Mouse (Mus musculus) forebrain, embryonic 14.5 days (tissue): ENCODE results near the gene 1110051M20Rik. TPM values are rescaled to one million over a fixed set of nuclear protein-coding genes. Genes with fewer than 3 reads are reported as not detected.
A peak's percentile ranks its signal among the peaks of the same experiment; 100 is the strongest.

ENCODE experiments used
- ATAC-seq: fragments of 200-750 bp; cut with Nextera tagmentation; 2 replicates; pipeline ENCODE4 v1.8.0; 2017; ENCODE audit warnings: mild to moderate bottlenecking, moderate library complexity
- DNase-seq: peaks from one replicate; pipeline ENCODE4 v3.0.0-alpha.2; 2015; ENCODE audit warnings: low spot score
- H3K27ac ChIP-seq: fragments of 300-500 bp; sonication (generic); 2 replicates; pipeline ENCODE4 v1.5.1; 2014; ENCODE audit warnings: low read depth, mild to moderate bottlenecking, control low read depth, low read length, moderate library complexity
- H3K27me3 ChIP-seq: fragments of 300-500 bp; sonication (generic); replicated peaks from 2 replicates; pipeline ENCODE4 v1.6.1; 2014; ENCODE audit warnings: low read length, control low read depth, mixed read lengths; ENCODE audit not compliant: control insufficient read depth, insufficient read depth
- H3K36me3 ChIP-seq: fragments of 300-500 bp; sonication (generic); 2 replicates; pipeline ENCODE4 v1.6.1; 2014; ENCODE audit warnings: low read length, control low read depth; ENCODE audit not compliant: control insufficient read depth, insufficient read depth
- H3K4me1 ChIP-seq: fragments of 300-500 bp; sonication (generic); 2 replicates; pipeline ENCODE4 v1.6.1; 2014; ENCODE audit warnings: antibody characterized with exemption, low read length, control low read depth; ENCODE audit not compliant: control insufficient read depth, insufficient read depth
- H3K4me2 ChIP-seq: fragments of 300-500 bp; sonication (generic); 2 replicates; pipeline ENCODE4 v1.6.1; 2014; ENCODE audit warnings: mild to moderate bottlenecking, control low read depth, low read length
- H3K4me3 ChIP-seq: fragments of 300-500 bp; sonication (generic); 2 replicates; pipeline ENCODE4 v1.5.1; 2014; ENCODE audit warnings: low read depth, low read length, control low read depth
- H3K9ac ChIP-seq: fragments of 300-500 bp; sonication (generic); 2 replicates; pipeline ENCODE4 v1.6.1; 2014; ENCODE audit warnings: mild to moderate bottlenecking, low read length, control low read depth, moderate library complexity
- H3K9me3 ChIP-seq: fragments of 300-500 bp; sonication (generic); replicated peaks from 2 replicates; pipeline ENCODE4 v1.6.1; 2016; ENCODE audit warnings: low read length, control low read depth, mixed read lengths; ENCODE audit not compliant: control insufficient read depth
- WGBS: fragments of 180-500 bp; shearing (Covaris S2); extraction: QIAGEN DNeasy Blood & Tissue Kit; methylation state at CpG from one replicate; pipeline ENCODE4 v1.1.7; 2014; 5-methylcytosine and 5-hydroxymethylcytosine counted together
- polyA plus RNA-seq: library from polyadenylated mRNA; unstranded; fragments of >200 nt; fragmentation: Nextera tagmentation; extraction: Ambion mirVana; gene quantifications from 2 replicates; pipeline ENCODE4 v1.2.1, GENCODE M21; 2014

The 1110051M20Rik gene
- polyA plus RNA-seq, 1 experiment from 2014 or later = 170 TPM

DNA sequence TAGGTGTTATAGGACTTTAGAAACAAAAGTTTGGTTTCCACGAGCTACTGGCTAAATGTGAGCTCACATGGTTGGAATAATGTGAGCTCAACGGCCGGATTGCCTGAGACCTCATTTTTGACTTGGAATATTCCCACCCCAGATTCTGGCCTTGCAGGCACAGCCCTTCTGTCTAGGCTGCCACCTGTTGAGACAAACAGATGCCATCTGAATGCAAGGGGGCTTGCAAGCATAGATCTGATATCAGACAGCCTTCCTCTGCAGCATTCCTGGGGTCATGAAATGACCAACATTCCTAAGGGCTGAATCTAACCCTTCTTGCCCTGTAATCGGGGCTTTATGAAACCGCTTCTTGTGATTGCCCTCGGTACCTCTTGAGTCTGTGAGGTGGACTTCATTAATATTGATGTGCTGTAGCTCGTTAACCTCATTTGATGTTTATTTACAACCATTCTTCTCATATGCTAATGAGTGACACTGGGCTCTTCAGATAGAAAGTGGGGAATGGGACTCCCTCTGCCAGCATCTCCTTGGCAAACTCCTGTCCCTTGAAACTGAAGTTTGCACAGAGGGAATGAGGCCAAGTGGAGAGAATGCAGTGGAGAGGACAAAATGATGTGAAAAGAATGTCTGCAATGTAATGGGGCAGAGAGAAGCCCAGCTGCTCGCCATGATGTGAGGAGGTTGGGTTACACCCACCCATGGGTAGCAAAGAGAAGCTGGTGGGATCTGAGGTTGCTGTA lies 114.3 kb downstream of the 1110051M20Rik start:
- 8% methylated on average over 8 of the region's 8 CpGs for WGBS
- ATAC-seq (peak; percentile 40), DNase-seq (peak; percentile 77)
- Histone ChIP-seq H3K4me1 (peaks cover 32% of the 10 kb centered on the region), H3K27me3 (no peaks in the 10 kb centered on the region), H3K9ac (no peak overlapping the region), H3K9me3 (no peaks in the 10 kb centered on the region), H3K4me3 (no peak overlapping the region), H3K27ac (peak overlapping the region; percentile 71), H3K4me2 (no peak overlapping the region), H3K36me3 (no peaks in the 10 kb centered on the region)

DNA sequence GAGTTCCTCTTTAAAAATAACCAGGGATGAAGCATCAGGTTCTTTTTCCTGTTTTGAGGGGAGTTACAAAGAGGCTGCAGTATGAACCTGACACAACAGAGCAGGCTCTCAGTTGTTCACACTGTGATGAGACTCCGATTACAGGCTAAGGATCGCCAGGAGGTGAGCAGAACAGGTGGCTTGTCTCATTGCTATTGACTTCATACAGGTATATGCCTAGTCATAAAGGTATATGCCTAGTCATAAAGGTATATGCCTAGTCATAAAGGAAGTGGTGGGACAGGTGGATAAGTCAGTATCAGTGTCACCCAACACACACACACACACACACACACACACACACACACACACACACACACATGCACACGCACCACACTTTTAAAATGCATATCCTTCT lies 115.8 kb downstream of the 1110051M20Rik start:
- Histone ChIP-seq H3K4me1 (peaks cover 42% of the 10 kb centered on the region), H3K4me3 (no peak overlapping the region), H3K9ac (peak overlapping the region; percentile 22; the same call in 1 of the 2 replicates), H3K36me3 (no peaks in the 10 kb centered on the region), H3K27me3 (no peaks in the 10 kb centered on the region), H3K9me3 (no peaks in the 10 kb centered on the region), H3K4me2 (no peak overlapping the region; the same call in 1 of the 2 replicates), H3K27ac (peak overlapping the region; percentile 82)
- DNase-seq (no peak), ATAC-seq (no peak)
- 80% methylated on average over 3 of the region's 3 CpGs for WGBS

DNA sequence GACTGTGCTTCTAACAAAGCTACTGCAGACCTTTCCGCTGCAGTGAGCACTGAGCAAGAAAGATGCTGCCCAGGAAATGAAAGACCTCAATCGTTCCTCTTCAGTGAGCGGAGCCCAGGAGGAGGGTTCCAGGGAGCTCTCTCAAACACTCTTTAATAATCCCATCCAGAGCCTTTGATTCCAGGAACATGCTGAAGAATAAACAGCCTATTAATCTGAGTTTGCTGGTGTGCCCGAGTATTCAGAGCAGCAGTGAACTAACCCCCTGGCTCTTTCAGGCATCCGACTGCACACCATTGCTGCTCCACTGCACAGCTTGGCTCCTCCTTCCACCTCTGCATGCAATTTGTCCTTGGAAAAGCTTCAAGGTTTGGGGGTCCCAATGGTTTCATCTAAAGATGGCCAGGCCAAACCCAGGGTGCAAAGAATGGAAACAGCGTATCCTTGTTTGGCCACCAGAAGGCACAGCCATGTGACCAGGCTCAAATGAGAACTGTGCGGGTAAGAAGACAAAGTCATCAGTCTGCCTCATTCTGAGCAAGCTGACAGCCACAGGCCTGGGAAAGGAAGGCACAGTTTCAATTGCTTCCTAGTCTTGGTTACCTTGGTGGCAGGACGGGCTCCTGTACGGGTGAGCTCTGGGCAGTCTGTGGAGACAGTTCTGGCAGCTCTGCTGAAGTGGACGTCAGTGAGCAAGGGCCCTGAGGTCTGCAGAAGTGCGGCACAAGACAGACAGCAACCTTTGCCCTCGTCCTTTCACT lies 116.4 kb downstream of the 1110051M20Rik start:
- no peak overlapping the region for H3K4me3 ChIP-seq
- 11% methylated on average over 12 of the region's 12 CpGs for WGBS
- peak overlapping the region; percentile 82 for H3K27ac ChIP-seq
- no peaks in the 10 kb centered on the region for H3K36me3 ChIP-seq
- peak; percentile 87 for DNase-seq
- no peak overlapping the region; the same call in 1 of the 2 replicates for H3K4me2 ChIP-seq
- H3K4me1 ChIP-seq = peaks cover 42% of the 10 kb centered on the region
- ATAC-seq = peak; percentile 74
- no peaks in the 10 kb centered on the region for H3K9me3 ChIP-seq
- H3K27me3 ChIP-seq = no peaks in the 10 kb centered on the region
- H3K9ac ChIP-seq = peak overlapping the region; percentile 22; the same call in 1 of the 2 replicates

DNA sequence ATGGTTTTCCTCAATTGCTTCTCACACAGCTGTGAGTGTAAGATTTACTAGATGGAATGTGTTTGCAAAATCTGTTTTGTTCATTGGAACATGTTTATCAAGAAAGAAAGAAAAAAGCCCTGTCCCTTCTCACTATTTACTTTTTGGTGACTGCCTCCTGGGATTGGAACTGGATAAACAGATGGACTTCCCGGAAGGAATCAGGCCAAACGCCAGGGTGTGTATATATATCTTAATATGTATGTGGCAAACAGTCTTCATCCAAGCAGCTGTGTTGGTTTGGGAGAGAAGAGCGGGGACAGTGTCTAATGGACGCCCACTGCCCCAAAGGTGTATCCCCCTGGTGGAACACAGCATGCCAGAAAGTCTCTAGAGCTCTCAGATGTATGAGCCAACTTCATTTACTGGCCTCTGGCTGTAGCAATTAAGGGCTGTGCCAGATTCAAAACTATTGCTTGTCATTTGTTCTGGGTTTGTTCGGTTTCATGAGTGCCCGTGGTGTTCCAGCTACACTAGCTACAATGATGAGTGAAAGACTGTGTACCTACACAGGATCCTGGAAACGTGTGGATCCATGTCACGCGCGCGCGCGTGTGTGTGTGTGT lies 117.7 kb downstream of the 1110051M20Rik start:
- Histone ChIP-seq H3K9me3 (no peaks in the 10 kb centered on the region), H3K27me3 (no peaks in the 10 kb centered on the region), H3K4me3 (no peak overlapping the region), H3K36me3 (no peaks in the 10 kb centered on the region), H3K4me2 (no peak overlapping the region), H3K4me1 (peaks cover 39% of the 10 kb centered on the region), H3K27ac (peak overlapping the region; percentile 82), H3K9ac (no peak overlapping the region)
- ATAC-seq = no peak
- peak; percentile 58 for DNase-seq
- 64% methylated on average over 13 of the region's 13 CpGs for WGBS

DNA sequence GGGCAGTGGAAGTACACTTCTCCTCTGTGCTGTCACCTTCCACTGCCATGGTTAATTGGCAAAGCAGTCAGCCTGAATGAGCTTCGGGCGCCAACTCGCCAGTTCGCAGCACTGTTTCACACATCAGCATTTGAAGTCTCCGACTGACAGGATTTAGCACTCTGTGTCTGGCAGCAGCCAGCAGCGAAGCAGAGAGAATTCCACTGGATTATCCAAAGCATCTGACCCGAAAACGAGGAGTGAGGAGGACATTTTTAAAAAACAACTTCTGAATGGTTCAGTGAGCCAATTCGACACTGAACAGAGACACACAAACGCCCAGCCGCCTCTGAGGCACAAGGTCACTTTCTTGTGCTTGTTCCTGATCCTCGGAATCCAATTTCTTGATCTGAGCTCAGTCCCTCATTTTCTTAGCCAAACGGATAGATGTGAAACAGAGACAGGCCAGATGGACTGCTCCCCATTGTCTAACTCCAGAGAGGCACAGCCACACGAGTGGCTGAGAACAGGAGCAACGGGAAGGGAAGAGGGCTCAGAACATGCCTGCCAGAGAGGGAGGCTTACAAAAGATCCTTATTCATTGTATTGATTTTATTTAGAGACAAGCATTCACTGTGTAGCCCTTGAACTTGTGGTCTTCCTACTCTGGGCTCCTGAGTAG lies 119.6 kb downstream of the 1110051M20Rik start:
- ATAC-seq (peak; percentile 60), DNase-seq (peak; percentile 88)
- Histone ChIP-seq H3K9me3 (no peaks in the 10 kb centered on the region), H3K36me3 (no peaks in the 10 kb centered on the region), H3K4me3 (no peak overlapping the region), H3K4me2 (peak overlapping the region; percentile 33), H3K9ac (peak overlapping the region; percentile 1; the same call in 1 of the 2 replicates), H3K27ac (peak overlapping the region; percentile 73), H3K27me3 (no peaks in the 10 kb centered on the region), H3K4me1 (peaks cover 26% of the 10 kb centered on the region)
- WGBS = 19% methylated on average over 15 of the region's 15 CpGs

DNA sequence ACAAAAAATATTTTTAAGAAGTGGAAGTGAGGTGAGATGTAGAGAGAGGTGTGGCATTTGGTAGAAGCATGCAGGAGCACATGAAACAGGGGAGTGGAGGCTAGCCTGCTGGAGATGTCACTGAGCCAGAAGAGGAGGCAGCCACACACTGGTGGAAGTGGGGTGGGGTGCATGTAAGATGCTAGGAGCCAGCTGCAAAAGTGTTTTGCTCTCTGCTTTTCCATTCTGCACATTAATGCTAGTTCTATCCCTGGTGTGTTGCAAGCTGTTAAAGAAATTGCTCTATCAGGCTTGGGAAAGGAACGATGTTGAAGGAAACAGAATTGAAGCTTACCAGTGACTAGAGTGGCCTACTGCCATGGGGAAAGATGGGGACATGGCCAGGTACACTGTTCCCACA lies 120.2 kb downstream of the 1110051M20Rik start:
- Histone ChIP-seq H3K27ac (peak overlapping the region; percentile 73), H3K9ac (no peak overlapping the region), H3K9me3 (no peaks in the 10 kb centered on the region), H3K27me3 (no peaks in the 10 kb centered on the region), H3K4me1 (peaks cover 20% of the 10 kb centered on the region), H3K4me2 (peak overlapping the region; percentile 33), H3K36me3 (no peaks in the 10 kb centered on the region), H3K4me3 (no peak overlapping the region)
- ATAC-seq (no peak), DNase-seq (no peak)
- 38% methylated on average over 1 of the region's 1 CpGs for WGBS

DNA sequence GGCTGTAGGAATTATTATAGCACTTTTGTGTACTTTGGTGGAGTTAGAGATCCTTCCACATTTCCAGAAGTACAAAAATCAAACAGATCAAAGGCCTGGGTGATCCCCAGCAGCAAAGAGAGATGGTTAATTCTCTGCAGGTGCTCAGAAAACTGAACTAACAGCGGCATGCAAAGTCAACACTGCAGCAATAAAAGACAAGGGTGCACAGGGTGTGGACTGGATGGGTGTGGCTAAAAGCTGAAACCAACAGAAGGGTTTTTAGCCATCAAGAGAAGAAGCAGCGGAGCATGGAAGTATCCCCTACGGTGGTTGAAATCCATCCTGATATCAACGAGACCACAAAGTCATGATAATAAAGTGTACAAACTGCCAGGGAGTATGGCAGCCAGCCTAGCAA lies 122.0 kb downstream of the 1110051M20Rik start:
- no peak for DNase-seq
- WGBS = 85% methylated on average over 4 of the region's 4 CpGs
- peaks cover 14% of the 10 kb centered on the region for H3K4me1 ChIP-seq
- no peaks in the 10 kb centered on the region for H3K9me3 ChIP-seq
- no peak overlapping the region for H3K9ac ChIP-seq
- H3K4me3 ChIP-seq = no peak overlapping the region
- no peak overlapping the region for H3K4me2 ChIP-seq
- no peaks in the 10 kb centered on the region for H3K27me3 ChIP-seq
- no peak for ATAC-seq
- no peak overlapping the region for H3K27ac ChIP-seq
- H3K36me3 ChIP-seq = no peaks in the 10 kb centered on the region

DNA sequence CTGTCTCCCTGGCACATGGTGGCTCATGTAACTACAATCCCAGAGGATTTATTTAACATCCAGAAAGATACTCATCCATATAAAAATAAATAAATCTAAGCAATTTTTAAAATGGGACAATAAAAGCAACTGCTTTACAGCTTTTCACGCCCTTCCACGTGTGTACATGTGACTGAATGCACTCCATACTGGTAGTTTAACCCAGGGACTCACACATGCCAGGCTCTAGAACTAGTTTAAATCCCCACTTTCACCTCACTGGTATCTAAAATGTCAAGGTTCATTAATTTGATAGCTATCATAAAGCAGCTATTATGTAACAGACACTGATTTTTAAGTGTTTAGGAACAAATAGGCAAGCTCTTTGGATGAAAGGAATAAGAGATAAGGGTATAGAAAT lies 122.6 kb downstream of the 1110051M20Rik start:
- DNase-seq (no peak), ATAC-seq (no peak)
- H3K9me3 ChIP-seq = no peaks in the 10 kb centered on the region
- H3K4me3 ChIP-seq = no peak overlapping the region
- no peaks in the 10 kb centered on the region for H3K36me3 ChIP-seq
- no peaks in the 10 kb centered on the region for H3K27me3 ChIP-seq
- H3K4me1 ChIP-seq = peaks cover 10% of the 10 kb centered on the region
- H3K27ac ChIP-seq = no peak overlapping the region
- H3K9ac ChIP-seq = no peak overlapping the region
- 84% methylated on average over 2 of the region's 2 CpGs for WGBS
- no peak overlapping the region for H3K4me2 ChIP-seq
